Comparison of ENCODE assay signal across 27 mouse cellular contexts in the genomic region with DNA sequence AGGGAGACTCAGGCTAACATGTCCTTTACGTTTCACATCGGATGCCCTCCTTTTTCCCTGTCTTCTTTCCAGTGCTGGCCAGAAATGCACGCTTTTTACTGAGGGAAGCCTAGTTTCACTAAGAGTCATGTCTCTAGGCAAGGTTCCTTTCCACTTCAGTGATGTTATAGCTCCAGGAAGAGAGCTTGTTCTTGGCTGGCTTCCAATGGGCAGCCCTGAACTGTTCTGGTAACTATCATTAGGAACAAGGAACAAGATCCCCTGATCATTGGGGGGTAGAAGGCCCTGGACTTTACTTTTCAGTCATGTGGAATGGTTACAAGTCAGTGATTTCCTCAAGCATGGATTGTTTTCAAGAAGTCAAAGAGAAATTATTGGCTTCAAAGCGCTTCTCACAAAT. TPM values are rescaled to one million over a fixed set of nuclear protein-coding genes. Genes with fewer than 3 reads are reported as not detected.
DNase-seq lines count a peak whose midpoint lies in the region; ATAC-seq lines count a peak whose summit lies in the region.
"Had no signal": no experiment of that assay in that cellular context is flagged by ENCODE, and none has a peak within 500 bp of the region (broad histone marks: within the 10 kb centered on the region; RNA-seq: fewer than 3 reads in every experiment).

No protein-coding gene starts in this region.

- H3K9me3 ChIP-seq in kidney, embryonic 14.5 days (ENCODE audit: control insufficient read depth, low read length), result no peaks in the 10 kb centered on the region
- H3K9me3 ChIP-seq: heart, embryonic 12.5 days; midbrain, embryonic 10.5 days; midbrain, embryonic 15.5 days; neural tube, embryonic 15.5 days had no signal

- no peak overlapping the region for H3K4me2 ChIP-seq in kidney, embryonic 14.5 days (replicated peaks; ENCODE audit: low read depth, low read length)
- H3K4me2 ChIP-seq: heart, embryonic 12.5 days; hindbrain, embryonic 14.5 days; midbrain, embryonic 15.5 days; neural tube, embryonic 15.5 days had no signal

- no peaks in the 10 kb centered on the region for H3K4me1 ChIP-seq in kidney, embryonic 14.5 days (ENCODE audit: control insufficient read depth, insufficient read depth, low read length)
- H3K4me1 ChIP-seq: heart, embryonic 12.5 days; midbrain, embryonic 10.5 days; midbrain, embryonic 15.5 days; neural tube, embryonic 15.5 days had no signal

- DNase-seq in kidney, adult 18-20 months, result peak; percentile 57
- DNase-seq in brain, adult 2 months (ENCODE audit: low read depth, low spot score), result peak; percentile 4
- peak; percentile 84 for DNase-seq in kidney, adult 9 months
- DNase-seq in kidney, postnatal 25 days, result peak; percentile 72 to 86
- no peak for DNase-seq in embryo, embryonic 11 days
- no peak for DNase-seq in retina, embryonic 14.5 days (ENCODE audit: low spot score)
- no peak for DNase-seq in thymus, postnatal 36 days
- DNase-seq: adrenal gland, postnatal 14 days; B cell, adult 2 months; cerebellum, adult 2 months; forebrain, postnatal 0 days; heart, adult 2 months; liver; lung, adult 2 months; right cerebral cortex, postnatal 25 days; spleen, adult 18-20 months; thymus, adult 18-20 months; thymus, postnatal 4 days had no signal

- H3K36me3 ChIP-seq in kidney, embryonic 14.5 days (ENCODE audit: control insufficient read depth, insufficient read depth, low read length), result no peaks in the 10 kb centered on the region
- H3K36me3 ChIP-seq: heart, embryonic 12.5 days; midbrain, embryonic 10.5 days; midbrain, embryonic 15.5 days; neural tube, embryonic 15.5 days had no signal

- H3K4me3 ChIP-seq in kidney, embryonic 14.5 days (ENCODE audit: low read length), result no peak overlapping the region
- H3K4me3 ChIP-seq: erythroblast, embryonic 14.5 days; heart, adult 2 months; heart, embryonic 12.5 days; midbrain, embryonic 10.5 days; midbrain, embryonic 15.5 days; neural tube, embryonic 15.5 days had no signal

- no peak overlapping the region for H3K9ac ChIP-seq in kidney, embryonic 14.5 days (ENCODE audit: low read depth, low read length)
- H3K9ac ChIP-seq: forebrain, postnatal 0 days; heart, embryonic 12.5 days; hindbrain, embryonic 14.5 days; liver, embryonic 14.5 days; midbrain, embryonic 15.5 days; neural tube, embryonic 15.5 days had no signal

- ATAC-seq in kidney, embryonic 14.5 days (ENCODE audit: low FRiP score, low TSS enrichment), result no peak
- ATAC-seq: forebrain, postnatal 0 days; intestine, postnatal 0 days; midbrain, embryonic 15.5 days had no signal

- no peaks in the 10 kb centered on the region for H3K27me3 ChIP-seq in kidney, embryonic 14.5 days (ENCODE audit: control insufficient read depth, insufficient read depth, low read length)
- H3K27me3 ChIP-seq: heart, embryonic 12.5 days; midbrain, embryonic 15.5 days; neural tube, embryonic 15.5 days had no signal

- H3K27ac ChIP-seq in kidney, embryonic 14.5 days (ENCODE audit: low read depth, low read length), result no peak overlapping the region
- H3K27ac ChIP-seq: heart, adult 2 months; hindbrain, embryonic 14.5 days; liver, embryonic 14.5 days; midbrain, embryonic 10.5 days; midbrain, embryonic 15.5 days; neural tube, embryonic 15.5 days had no signal

- WGBS in kidney, embryonic 14.5 days, result 90% methylated on average over 4 of the region's 4 CpGs

RNA-seq across cellular contexts. Expression of a gene that starts 19.2 kb away (rescaled TPM):
- polyA plus RNA-seq in kidney, embryonic 14.5 days (2014; fragmentation: Nextera tagmentation; extraction: Ambion mirVana), result 9.9 and 10.3 TPM in 2 replicates
- polyA plus RNA-seq: erythroblast, embryonic 14.5 days had no signal

RNA-seq across cellular contexts. Expression of a gene that starts 35.5 kb away (rescaled TPM):
- 15.6 and 23.8 TPM in 2 replicates for polyA plus RNA-seq in kidney, embryonic 14.5 days (2014; fragmentation: Nextera tagmentation; extraction: Ambion mirVana)

Comparison
In these comparisons a context has a peak if more than half of its experiments do, and no peak if none do; other contexts are left out.
1. DNase-seq: peak in kidney, adult 18-20 months (single experiment), brain, adult 2 months (single experiment), kidney, adult 9 months (single experiment) and kidney, postnatal 25 days (2 of 2); none in embryo, embryonic 11 days (single experiment), retina, embryonic 14.5 days (single experiment) and thymus, postnatal 36 days (0 of 2).